Mouse (Mus musculus) gastrocnemius, adult 18-20 months (tissue): ENCODE measurements around the gene Rtl4. TPM values are rescaled to one million over a fixed set of nuclear protein-coding genes. Genes with fewer than 3 reads are reported as not detected.

Experiments
- DNase-seq: peaks from one replicate; pipeline ENCODE4 v3.0.0; 2021; ENCODE audit warnings: low spot score
- long read RNA-seq, 2 experiments: library from polyadenylated mRNA; stranded (forward); transcript quantifications; one replicate each; pipeline ENCODE4 v2.0.0; 2021
- microRNA-seq: library from miRNA; unstranded; fragments of <30 nt; microRNA quantifications from one replicate; pipeline ENCODE4 v1.2.0, GENCODE M21; 2021
- total RNA-seq, 2 experiments: library from RNA; stranded (reverse); gene quantifications; 2 replicates each; pipeline ENCODE4 v1.2.3; 2021

Gene Rtl4
- total RNA-seq: under 1 TPM in 1 of 2 experiments, not detected in 1; 0.07 TPM
- long read RNA-seq, experiment 1: 0 reads
- long read RNA-seq, experiment 2: 0 reads

- DNase-seq: no peak
These were observed at the start of gene Rtl4 for GRCm38 (mm10) chrX:144688207-144689118. Rtl4 (plus strand) TSS chrX:144688907.

GRCm38 (mm10) chrX:144644756-144645155 lies 44.0 kb upstream of the Rtl4 start:
- DNase-seq: no peak

- no peak for DNase-seq
These were observed 43.3 kb upstream of the Rtl4 start for GRCm38 (mm10) chrX:144645394-144645793.

- no peak for DNase-seq
These were observed 36.5 kb upstream of the Rtl4 start for GRCm38 (mm10) chrX:144652196-144652595.

GRCm38 (mm10) chrX:144687742-144688141 lies 965 bp upstream of the Rtl4 start:
- DNase-seq: no peak

GRCm38 (mm10) chrX:144688142-144688206 lies 733 bp upstream of the Rtl4 start, which contains the start of gene Trpc5:
Trpc5 (minus strand) TSS chrX:144688180.
- DNase-seq: no peak

GRCm38 (mm10) chrX:144689119-144689858 lies 582 bp downstream of the Rtl4 start:
- DNase-seq: no peak

GRCm38 (mm10) chrX:144689859-144690181 lies 1.1 kb downstream of the Rtl4 start:
- DNase-seq: no peak

GRCm38 (mm10) chrX:144716330-144716729 lies 27.6 kb downstream of the Rtl4 start:
- no peak for DNase-seq

GRCm38 (mm10) chrX:144747528-144748049 lies 58.9 kb downstream of the Rtl4 start:
- DNase-seq: no peak

- no peak for DNase-seq
These were observed 298.3 kb downstream of the Rtl4 start for GRCm38 (mm10) chrX:144986980-144987379.

- DNase-seq: no peak
These were observed 376.8 kb downstream of the Rtl4 start for GRCm38 (mm10) chrX:145065484-145065913.

- no peak for DNase-seq
These were observed 401.1 kb downstream of the Rtl4 start for GRCm38 (mm10) chrX:145089802-145090201.

- DNase-seq: no peak
These were observed 401.7 kb downstream of the Rtl4 start for GRCm38 (mm10) chrX:145090360-145090759.

GRCm38 (mm10) chrX:145090964-145091363 lies 402.3 kb downstream of the Rtl4 start:
- DNase-seq: no peak

Small RNAs within 50 kb of the gene (microRNA-seq; reads per million reads assigned to microRNA genes)
- not detected for gene Mir3472

Other genes with a start within 250 kb of the Rtl4 start
- not detected for gene Trpc5os, start 232.3 kb upstream of the Rtl4 start, total RNA-seq
- gene Trpc5, start 727 bp upstream of the Rtl4 start, total RNA-seq: not detected